Mouse (Mus musculus) lung, postnatal 36 days (tissue): ENCODE results near the gene Fhad1.

Source experiments
- DNase-seq: peaks from one replicate; pipeline ENCODE4 v3.0.0; 2022; ENCODE audit warnings: mixed read lengths

The Fhad1 gene

GRCm38 (mm10) chr4:141879875-141880274, 135.0 kb downstream of the Fhad1 start:
- no peak for DNase-seq

DNA sequence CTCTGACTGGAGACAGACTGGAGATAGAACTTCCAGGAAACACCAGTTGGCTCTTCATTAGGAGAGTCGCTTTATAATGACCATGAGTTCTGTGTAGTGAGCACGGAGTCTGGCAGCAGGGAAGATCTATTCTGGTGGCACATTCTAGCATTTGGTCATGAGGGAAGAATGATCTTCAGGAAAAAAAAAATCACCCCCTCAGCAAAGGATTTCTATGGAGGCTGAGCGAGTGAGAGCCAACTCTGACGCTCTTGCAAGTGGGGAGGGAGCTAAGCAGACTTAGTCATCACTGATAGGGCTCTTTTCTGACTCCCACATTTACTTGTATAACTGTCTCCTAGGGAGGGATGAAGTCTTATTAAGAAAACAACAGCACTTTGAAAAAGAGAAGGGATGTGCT, 135.8 kb downstream of the Fhad1 start:
- DNase-seq: no peak

GRCm38 (mm10) chr4:141878621-141879020, 136.3 kb downstream of the Fhad1 start:
- DNase-seq: no peak

- DNase-seq: no peak
These were observed 139.3 kb downstream of the Fhad1 start for GRCm38 (mm10) chr4:141875481-141876108.

GRCm38 (mm10) chr4:141874601-141875460, 140.1 kb downstream of the Fhad1 start, which contains the start of gene Efhd2:
Efhd2 (minus strand) TSS chr4:141874920.
- peak; percentile 87 for DNase-seq

GRCm38 (mm10) chr4:141874111-141874600, 140.7 kb downstream of the Fhad1 start:
- no peak for DNase-seq

- peak; percentile 54 for DNase-seq
These were observed 141.9 kb downstream of the Fhad1 start for GRCm38 (mm10) chr4:141872977-141873376.

DNA sequence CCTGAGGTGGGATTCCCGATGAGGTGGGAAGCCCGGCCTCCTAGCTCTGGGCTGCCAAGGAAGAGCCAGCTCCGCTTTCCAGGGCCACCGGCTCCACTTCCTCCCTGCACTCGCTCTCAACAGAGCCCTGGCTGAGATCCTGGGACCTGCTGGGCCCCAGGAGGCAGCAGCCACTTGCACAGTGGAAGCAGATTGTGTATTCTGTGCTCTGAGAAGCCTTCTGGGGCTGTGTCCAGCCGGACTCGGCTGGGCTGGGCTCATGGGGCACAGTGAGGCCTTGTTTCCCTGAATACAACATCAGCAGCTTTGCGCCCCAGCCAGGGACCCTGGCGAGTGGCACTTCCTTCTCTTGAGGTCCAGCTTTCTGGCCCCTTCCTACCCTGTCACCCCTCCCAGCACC, 143.0 kb downstream of the Fhad1 start:
- DNase-seq: no peak

GRCm38 (mm10) chr4:141871333-141871725, 143.6 kb downstream of the Fhad1 start:
- DNase-seq: no peak

DNA sequence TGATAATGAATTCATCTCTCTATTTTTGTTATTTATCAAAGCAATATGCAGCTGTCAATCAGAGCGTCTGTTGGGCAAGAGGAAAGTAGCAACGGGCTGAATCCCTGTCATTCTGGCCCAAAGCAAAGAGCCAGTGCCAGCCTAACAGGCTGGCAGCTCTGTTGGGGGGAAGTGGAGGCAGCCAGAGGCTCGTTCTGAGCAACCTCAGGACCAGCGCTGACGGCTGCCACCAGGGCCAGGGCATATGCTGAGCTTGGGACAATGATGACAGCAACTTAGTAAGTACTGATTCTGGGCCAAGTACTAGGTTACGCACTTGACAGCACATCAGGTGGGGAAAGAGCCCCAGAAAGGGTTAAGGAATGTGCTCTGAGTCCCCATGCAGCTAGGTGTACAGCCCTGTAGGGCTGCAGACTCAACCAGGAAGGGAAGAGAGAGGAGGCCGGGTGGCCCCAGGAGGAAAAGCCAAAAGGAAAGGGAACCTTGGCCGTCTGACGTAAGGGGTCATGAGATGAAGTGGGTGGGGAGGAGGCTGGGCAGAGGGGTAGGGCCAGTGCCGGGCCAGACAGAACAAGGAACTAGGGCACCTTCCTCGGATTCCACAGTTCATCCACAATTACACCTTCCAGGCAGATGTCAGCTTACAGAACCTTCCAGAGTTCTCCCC, 144.1 kb downstream of the Fhad1 start:
- peak; percentile 82 for DNase-seq

DNA sequence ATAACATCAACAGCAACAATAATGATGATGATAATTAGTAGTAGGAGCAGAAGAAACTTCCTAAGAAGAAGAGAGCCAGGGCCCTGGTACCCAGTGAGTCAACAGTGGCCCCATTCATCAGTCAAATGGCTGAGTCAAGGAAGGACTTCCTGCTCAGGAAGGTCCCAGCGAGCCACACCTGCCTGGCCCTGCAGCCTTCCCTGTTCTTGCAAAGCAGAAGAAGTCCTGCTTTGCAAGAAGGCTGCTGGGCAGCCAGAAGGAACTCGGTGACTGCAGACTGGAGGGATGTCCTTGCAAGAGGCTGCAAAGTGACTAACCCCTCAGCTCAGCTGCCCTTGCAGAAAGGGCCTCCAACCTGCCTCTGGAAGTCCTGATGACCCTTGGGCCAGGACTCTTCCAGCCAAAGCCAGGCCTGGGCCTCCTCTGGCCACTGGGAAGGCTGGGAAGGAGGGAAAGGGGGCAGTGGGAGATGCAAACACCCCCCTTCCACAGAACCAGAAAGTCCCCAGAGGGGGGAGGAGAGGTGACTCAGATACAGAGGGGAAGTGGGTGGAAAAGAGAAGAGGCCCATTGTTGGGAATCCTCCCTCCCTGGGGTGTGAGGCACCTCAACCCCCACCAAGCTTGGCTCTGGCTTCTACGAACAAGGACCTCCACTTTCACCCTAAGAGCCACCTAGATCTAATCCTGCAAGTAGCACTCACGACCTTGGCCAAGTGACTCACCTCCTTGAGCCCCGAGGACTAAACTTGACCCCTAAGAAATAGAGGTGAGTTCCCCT, 145.3 kb downstream of the Fhad1 start:
- DNase-seq: peak; percentile 49

- DNase-seq: no peak
These were observed 146.8 kb downstream of the Fhad1 start for GRCm38 (mm10) chr4:141868051-141868450.

- DNase-seq: peak; percentile 54
These were observed 147.4 kb downstream of the Fhad1 start for GRCm38 (mm10) chr4:141867498-141867897.

DNA sequence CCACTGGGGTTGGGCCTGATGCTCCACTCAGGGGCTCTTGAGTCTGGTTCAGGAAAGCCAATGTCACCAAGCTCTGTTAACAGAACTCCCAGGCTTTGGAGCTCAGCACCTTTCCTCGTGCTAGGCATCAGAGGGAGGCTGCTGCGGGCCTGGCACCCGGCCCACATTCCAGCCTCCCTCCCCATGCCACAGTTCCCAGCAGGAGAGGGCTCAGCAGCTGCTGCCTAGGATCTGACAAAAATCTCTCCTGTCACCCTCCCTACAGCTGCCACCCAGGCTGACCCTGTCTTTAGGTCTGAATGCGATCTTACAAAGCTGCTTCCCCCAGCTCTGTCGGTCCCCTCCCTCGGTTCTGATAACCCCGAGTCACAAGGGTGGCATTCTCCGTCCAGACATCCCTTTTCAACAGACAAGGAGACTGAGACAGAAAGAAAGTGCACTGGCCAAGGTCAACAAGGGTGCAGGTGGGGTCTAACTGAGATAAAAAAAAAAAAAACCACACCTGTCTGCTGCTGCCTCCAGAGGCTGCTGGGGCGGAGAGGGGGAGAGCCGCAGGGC, 147.9 kb downstream of the Fhad1 start:
- DNase-seq: peak; percentile 42

DNA sequence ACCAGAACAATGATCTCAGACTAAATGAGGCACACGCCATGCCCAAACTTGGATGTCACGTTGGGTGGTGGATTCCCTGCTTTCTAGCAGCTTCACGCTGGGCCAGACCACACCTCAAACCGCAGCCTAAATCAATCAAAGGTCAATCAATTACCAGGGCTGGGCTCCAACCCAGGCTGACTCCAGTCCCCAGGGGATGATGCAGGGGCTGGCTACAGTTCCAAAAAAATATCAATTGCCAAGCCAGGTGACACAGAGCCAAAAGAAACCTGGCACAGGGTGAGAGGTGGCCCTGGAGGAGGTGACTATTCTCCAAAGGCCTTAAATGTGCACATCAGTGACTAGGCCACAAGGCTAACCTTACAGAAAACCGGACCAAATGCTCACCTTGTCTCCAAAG, 149.3 kb downstream of the Fhad1 start:
- DNase-seq: no peak

DNA sequence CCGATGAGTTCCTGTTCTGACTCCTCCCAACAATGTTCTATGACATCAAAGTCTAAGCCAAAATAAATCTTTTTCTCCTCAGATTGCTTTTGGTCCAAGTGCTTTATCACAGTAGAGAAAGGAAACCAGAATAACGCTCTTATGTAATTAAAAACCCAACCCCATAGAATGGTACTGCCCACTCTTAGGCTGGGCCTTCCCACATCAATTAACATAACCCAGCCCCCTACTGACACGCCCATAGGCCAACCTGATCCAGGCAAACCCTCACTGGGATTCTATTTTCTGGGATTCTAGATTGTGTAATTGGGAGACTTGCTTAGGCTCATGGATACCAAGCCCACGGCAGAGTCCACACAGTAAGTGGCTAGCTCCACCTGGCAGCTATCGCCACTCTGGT, 149.9 kb downstream of the Fhad1 start:
- DNase-seq: peak; percentile 35

- DNase-seq: no peak
These were observed 150.4 kb downstream of the Fhad1 start for GRCm38 (mm10) chr4:141864506-141864905.

GRCm38 (mm10) chr4:141863726-141864280, 151.1 kb downstream of the Fhad1 start:
- no peak for DNase-seq

GRCm38 (mm10) chr4:141862867-141863266, 152.0 kb downstream of the Fhad1 start:
- peak; percentile 42 for DNase-seq

DNA sequence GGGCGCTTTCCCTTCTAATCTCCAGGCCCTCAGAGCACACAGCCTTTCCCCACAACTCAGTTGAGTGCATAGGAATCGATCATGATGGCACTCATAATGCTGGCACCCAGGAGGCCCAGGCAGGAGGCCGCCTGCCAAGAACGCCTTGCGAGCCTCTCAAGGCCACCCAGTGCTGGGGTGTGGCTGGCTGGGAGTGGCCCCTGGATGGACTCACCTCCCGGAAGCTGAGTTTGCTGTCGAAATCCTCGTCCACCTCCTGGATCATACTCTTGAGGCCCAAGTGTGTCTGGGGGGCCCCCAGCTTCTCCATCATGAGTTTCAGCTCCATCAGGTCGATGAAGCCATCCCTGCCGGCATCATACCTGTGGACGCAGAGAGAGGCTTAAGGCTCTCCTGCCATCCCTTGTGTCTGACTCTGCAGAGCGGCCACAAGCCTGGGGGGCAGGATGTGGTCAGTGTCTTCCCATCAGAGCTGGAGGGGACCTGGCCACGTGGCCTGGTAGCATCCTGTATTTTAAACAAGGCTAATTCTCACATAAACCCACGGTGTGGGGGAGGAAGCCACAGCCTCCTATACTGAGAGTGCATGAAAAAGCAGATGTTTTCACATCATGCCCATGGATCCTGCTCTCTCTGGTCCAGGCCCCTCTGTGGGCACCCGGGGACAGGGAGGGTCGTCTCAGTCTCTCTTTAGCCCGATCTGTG, 153.1 kb downstream of the Fhad1 start:
- peak; percentile 75 for DNase-seq

GRCm38 (mm10) chr4:141860246-141860841, 154.5 kb downstream of the Fhad1 start:
- no peak for DNase-seq
